Mouse (Mus musculus): ENCODE measurements around the gene Coro6. TPM values are rescaled to one million over a fixed set of nuclear protein-coding genes. Genes with fewer than 3 reads are reported as not detected.

Gene Coro6
- polyA plus RNA-seq, 1 experiment from 2014 or later = 0.39 TPM

DNA sequence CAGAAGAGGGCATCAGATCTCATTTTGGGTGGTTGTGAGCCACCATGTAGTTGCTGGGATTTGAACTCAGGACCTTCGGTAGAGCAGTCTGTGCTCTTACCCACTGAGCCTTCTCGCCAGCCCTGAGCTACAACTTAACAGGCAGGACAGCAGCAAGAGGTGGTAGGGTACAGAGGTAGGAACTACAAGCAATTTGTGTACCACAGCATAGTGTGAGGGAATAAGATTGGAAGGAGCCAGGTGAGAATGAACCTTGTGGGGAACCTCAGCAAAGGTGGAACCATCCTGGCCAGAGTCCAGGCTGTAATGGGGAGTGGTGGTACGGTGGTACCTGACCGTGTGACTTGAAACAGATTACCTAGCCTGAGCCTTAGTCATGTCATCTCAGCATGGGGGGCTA, 39.8 kb downstream of the Coro6 start:
- Histone ChIP-seq H3K4me1 (ENCODE audit: control insufficient read depth, insufficient read depth, low read length) (peaks cover 11% of the 10 kb centered on the region), H3K27me3 (ENCODE audit: control insufficient read depth, insufficient read depth, low read depth, low read length) (no peaks in the 10 kb centered on the region), H3K9ac (ENCODE audit: low read depth, low read length) (no peak overlapping the region), H3K4me2 (ENCODE audit: low read length) (no peak overlapping the region), H3K36me3 (ENCODE audit: control insufficient read depth, insufficient read depth, low read length) (peaks cover 43% of the 10 kb centered on the region), H3K9me3 (replicated peaks; ENCODE audit: control insufficient read depth, low read length, poor library complexity, severe bottlenecking) (no peaks in the 10 kb centered on the region), H3K27ac (ENCODE audit: low read length) (no peak overlapping the region), H3K4me3 (ENCODE audit: low read depth, low read length) (no peak overlapping the region)
- ATAC-seq = no peak
- 91% methylated on average over 4 of the region's 4 CpGs for WGBS

- peaks cover 48% of the 10 kb centered on the region for H3K36me3 ChIP-seq (ENCODE audit: control insufficient read depth, insufficient read depth, low read length)
- 90% methylated on average over 6 of the region's 6 CpGs for WGBS
- H3K4me2 ChIP-seq (ENCODE audit: low read length) = no peak overlapping the region
- no peaks in the 10 kb centered on the region for H3K9me3 ChIP-seq (replicated peaks; ENCODE audit: control insufficient read depth, low read length, poor library complexity, severe bottlenecking)
- ATAC-seq = no peak
- no peak overlapping the region for H3K27ac ChIP-seq (ENCODE audit: low read length)
- H3K27me3 ChIP-seq (ENCODE audit: control insufficient read depth, insufficient read depth, low read depth, low read length) = no peaks in the 10 kb centered on the region
- H3K4me3 ChIP-seq (ENCODE audit: low read depth, low read length) = no peak overlapping the region
- H3K4me1 ChIP-seq (ENCODE audit: control insufficient read depth, insufficient read depth, low read length) = peaks cover 7% of the 10 kb centered on the region
- H3K9ac ChIP-seq (ENCODE audit: low read depth, low read length) = no peak overlapping the region
These were observed 40.3 kb downstream of the Coro6 start for GRCm38 (mm10) chr11:77502481-77502880.

DNA sequence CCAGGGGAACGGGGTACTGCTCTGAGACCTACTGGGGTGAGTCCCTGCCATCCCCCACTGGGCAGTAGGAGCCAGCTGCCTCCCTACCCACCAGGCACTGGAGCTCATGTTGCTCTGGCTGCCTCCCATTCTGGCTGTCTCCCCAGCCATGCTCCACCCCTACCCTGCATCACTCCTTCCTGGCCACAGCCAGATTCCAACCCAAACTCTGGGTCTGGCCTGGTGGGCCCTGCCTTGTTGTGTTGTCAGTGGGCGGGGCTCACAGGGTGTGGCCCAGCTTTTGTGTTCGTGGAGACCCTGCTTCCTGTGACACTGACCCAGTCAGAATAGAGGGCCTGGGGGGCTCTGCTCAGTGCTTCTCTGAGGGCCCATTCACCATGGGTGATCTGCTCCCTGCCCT, 41.3 kb downstream of the Coro6 start:
- no peaks in the 10 kb centered on the region for H3K27me3 ChIP-seq (ENCODE audit: control insufficient read depth, insufficient read depth, low read depth, low read length)
- H3K4me1 ChIP-seq (ENCODE audit: control insufficient read depth, insufficient read depth, low read length) = peaks cover 9% of the 10 kb centered on the region
- no peak for ATAC-seq
- H3K27ac ChIP-seq (ENCODE audit: low read length) = no peak overlapping the region
- H3K9me3 ChIP-seq (replicated peaks; ENCODE audit: control insufficient read depth, low read length, poor library complexity, severe bottlenecking) = no peaks in the 10 kb centered on the region
- H3K9ac ChIP-seq (ENCODE audit: low read depth, low read length) = no peak overlapping the region
- WGBS = 74% methylated on average over 3 of the region's 3 CpGs
- no peak overlapping the region for H3K4me3 ChIP-seq (ENCODE audit: low read depth, low read length)
- peaks cover 48% of the 10 kb centered on the region for H3K36me3 ChIP-seq (ENCODE audit: control insufficient read depth, insufficient read depth, low read length)
- H3K4me2 ChIP-seq (ENCODE audit: low read length) = no peak overlapping the region

- WGBS = 95% methylated on average over 19 of the region's 19 CpGs
These were observed 42.2 kb downstream of the Coro6 start for GRCm38 (mm10) chr11:77504377-77504776.

DNA sequence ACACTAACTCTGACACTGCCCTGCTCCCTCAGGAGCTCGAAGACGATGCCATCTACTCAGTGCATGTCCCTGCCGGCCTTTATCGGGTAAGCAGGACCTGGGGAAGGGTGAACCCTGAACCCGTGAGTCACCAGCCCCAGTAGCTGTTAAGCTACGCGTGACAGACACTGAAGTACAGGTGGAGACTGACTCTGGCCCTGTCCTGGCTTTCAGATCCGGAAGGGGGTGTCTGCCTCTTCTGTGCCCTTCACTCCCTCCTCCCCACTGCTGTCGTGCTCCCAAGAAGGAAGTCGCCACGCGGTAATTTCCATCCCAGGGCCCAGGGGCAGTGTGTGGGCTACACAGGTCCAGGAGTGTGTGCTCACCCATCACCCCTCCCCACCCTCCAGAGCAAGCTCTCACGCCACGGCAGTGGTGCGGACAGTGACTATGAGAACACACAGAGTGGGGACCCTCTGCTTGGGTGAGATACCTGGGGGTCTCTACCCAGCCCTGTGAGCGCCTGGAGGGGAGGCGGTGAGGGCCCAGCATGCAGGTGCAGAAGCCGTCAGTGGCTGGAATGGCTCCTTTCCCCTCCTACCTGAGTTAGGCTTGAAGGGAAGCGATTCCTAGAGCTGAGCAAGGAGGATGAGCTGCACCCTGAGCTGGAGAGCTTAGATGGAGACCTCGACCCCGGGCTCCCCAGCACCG, 43.2 kb downstream of the Coro6 start:
- no peak for ATAC-seq
- 92% methylated on average over 22 of the region's 22 CpGs for WGBS
- Histone ChIP-seq H3K9ac (ENCODE audit: low read depth, low read length) (no peak overlapping the region), H3K4me1 (ENCODE audit: control insufficient read depth, insufficient read depth, low read length) (peaks cover 10% of the 10 kb centered on the region), H3K27ac (ENCODE audit: low read length) (no peak overlapping the region), H3K36me3 (ENCODE audit: control insufficient read depth, insufficient read depth, low read length) (peaks cover 45% of the 10 kb centered on the region), H3K4me3 (ENCODE audit: low read depth, low read length) (no peak overlapping the region), H3K9me3 (replicated peaks; ENCODE audit: control insufficient read depth, low read length, poor library complexity, severe bottlenecking) (no peaks in the 10 kb centered on the region), H3K27me3 (ENCODE audit: control insufficient read depth, insufficient read depth, low read depth, low read length) (no peaks in the 10 kb centered on the region), H3K4me2 (ENCODE audit: low read length) (no peak overlapping the region)

More at GRCm38 (mm10) chr11:77504377-77504776, 42.2 kb downstream of the Coro6 start:
- Histone ChIP-seq H3K27ac (ENCODE audit: low read length) (no peak overlapping the region), H3K36me3 (ENCODE audit: control insufficient read depth, insufficient read depth, low read length) (peaks cover 48% of the 10 kb centered on the region), H3K9me3 (replicated peaks; ENCODE audit: control insufficient read depth, low read length, poor library complexity, severe bottlenecking) (no peaks in the 10 kb centered on the region), H3K4me3 (ENCODE audit: low read depth, low read length) (no peak overlapping the region), H3K4me2 (ENCODE audit: low read length) (no peak overlapping the region), H3K27me3 (ENCODE audit: control insufficient read depth, insufficient read depth, low read depth, low read length) (no peaks in the 10 kb centered on the region), H3K4me1 (ENCODE audit: control insufficient read depth, insufficient read depth, low read length) (peaks cover 11% of the 10 kb centered on the region), H3K9ac (ENCODE audit: low read depth, low read length) (no peak overlapping the region)
- no peak for ATAC-seq

DNA sequence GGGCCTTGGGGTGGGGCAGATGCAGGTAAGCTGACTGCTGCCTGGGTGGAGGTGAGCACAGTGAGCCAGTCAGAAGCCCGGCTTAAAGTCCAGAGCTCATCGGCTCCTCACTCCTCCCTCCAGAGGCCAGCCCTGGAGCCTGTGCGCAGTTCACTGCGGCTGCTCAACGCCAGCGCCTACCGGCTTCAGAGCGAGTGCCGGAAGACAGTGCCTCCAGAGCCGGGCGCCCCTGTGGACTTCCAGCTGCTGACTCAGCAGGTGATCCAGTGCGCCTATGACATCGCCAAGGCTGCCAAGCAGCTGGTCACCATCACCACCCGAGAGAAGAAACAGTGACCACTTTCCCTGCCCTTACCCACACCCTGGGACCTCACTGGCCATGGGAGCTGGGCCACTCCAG, 44.1 kb downstream of the Coro6 start:
- H3K36me3 ChIP-seq (ENCODE audit: control insufficient read depth, insufficient read depth, low read length) = peaks cover 43% of the 10 kb centered on the region
- 81% methylated on average over 14 of the region's 14 CpGs for WGBS
- H3K27me3 ChIP-seq (ENCODE audit: control insufficient read depth, insufficient read depth, low read depth, low read length) = no peaks in the 10 kb centered on the region
- peaks cover 6% of the 10 kb centered on the region; the same call in 1 of the 2 replicates for H3K4me1 ChIP-seq (ENCODE audit: control insufficient read depth, insufficient read depth, low read length)
- H3K9ac ChIP-seq (ENCODE audit: low read depth, low read length) = no peak overlapping the region
- no peak for ATAC-seq
- H3K27ac ChIP-seq (ENCODE audit: low read length) = no peak overlapping the region
- H3K9me3 ChIP-seq (replicated peaks; ENCODE audit: control insufficient read depth, low read length, poor library complexity, severe bottlenecking) = no peaks in the 10 kb centered on the region
- H3K4me2 ChIP-seq (ENCODE audit: low read length) = no peak overlapping the region
- no peak overlapping the region for H3K4me3 ChIP-seq (ENCODE audit: low read depth, low read length)

DNA sequence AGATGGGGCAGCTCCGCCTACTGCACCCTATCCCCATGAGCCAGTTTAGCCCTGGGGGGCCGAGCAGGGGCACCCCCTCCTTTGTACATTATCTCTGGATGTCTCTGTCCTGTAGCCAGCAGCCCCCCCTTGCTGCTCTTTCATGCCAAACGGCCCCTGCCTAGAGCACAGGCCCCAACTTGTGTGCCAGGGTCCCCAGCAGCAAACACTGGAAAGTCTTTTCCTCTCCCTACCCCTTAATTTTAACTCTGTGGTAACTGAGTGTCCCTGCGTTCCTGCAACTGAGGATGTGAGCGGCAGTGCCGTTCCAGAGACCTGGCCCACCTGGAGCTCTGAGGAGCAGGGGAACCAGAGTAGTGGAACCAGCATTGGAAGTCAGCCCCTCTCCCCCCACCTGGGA, 44.7 kb downstream of the Coro6 start:
- no peak for ATAC-seq
- Histone ChIP-seq H3K27ac (ENCODE audit: low read length) (no peak overlapping the region), H3K9ac (ENCODE audit: low read depth, low read length) (no peak overlapping the region), H3K4me3 (ENCODE audit: low read depth, low read length) (no peak overlapping the region), H3K4me1 (ENCODE audit: control insufficient read depth, insufficient read depth, low read length) (peaks cover 6% of the 10 kb centered on the region; the same call in 1 of the 2 replicates), H3K27me3 (ENCODE audit: control insufficient read depth, insufficient read depth, low read depth, low read length) (no peaks in the 10 kb centered on the region), H3K9me3 (replicated peaks; ENCODE audit: control insufficient read depth, low read length, poor library complexity, severe bottlenecking) (no peaks in the 10 kb centered on the region), H3K36me3 (ENCODE audit: control insufficient read depth, insufficient read depth, low read length) (peaks cover 43% of the 10 kb centered on the region), H3K4me2 (ENCODE audit: low read length) (no peak overlapping the region)
- WGBS = 80% methylated on average over 6 of the region's 6 CpGs

- WGBS = 70% methylated on average over 4 of the region's 4 CpGs
- Histone ChIP-seq H3K4me1 (ENCODE audit: control insufficient read depth, insufficient read depth, low read length) (peaks cover 9% of the 10 kb centered on the region), H3K9ac (ENCODE audit: low read depth, low read length) (no peak overlapping the region), H3K36me3 (ENCODE audit: control insufficient read depth, insufficient read depth, low read length) (peaks cover 41% of the 10 kb centered on the region), H3K27me3 (ENCODE audit: control insufficient read depth, insufficient read depth, low read depth, low read length) (no peaks in the 10 kb centered on the region), H3K27ac (ENCODE audit: low read length) (no peak overlapping the region), H3K4me2 (ENCODE audit: low read length) (no peak overlapping the region), H3K9me3 (replicated peaks; ENCODE audit: control insufficient read depth, low read length, poor library complexity, severe bottlenecking) (no peaks in the 10 kb centered on the region), H3K4me3 (ENCODE audit: low read depth, low read length) (no peak overlapping the region)
- ATAC-seq = peak; percentile 6; the same call in 1 of the 2 replicates
These were observed 45.2 kb downstream of the Coro6 start for GRCm38 (mm10) chr11:77507426-77507825.

DNA sequence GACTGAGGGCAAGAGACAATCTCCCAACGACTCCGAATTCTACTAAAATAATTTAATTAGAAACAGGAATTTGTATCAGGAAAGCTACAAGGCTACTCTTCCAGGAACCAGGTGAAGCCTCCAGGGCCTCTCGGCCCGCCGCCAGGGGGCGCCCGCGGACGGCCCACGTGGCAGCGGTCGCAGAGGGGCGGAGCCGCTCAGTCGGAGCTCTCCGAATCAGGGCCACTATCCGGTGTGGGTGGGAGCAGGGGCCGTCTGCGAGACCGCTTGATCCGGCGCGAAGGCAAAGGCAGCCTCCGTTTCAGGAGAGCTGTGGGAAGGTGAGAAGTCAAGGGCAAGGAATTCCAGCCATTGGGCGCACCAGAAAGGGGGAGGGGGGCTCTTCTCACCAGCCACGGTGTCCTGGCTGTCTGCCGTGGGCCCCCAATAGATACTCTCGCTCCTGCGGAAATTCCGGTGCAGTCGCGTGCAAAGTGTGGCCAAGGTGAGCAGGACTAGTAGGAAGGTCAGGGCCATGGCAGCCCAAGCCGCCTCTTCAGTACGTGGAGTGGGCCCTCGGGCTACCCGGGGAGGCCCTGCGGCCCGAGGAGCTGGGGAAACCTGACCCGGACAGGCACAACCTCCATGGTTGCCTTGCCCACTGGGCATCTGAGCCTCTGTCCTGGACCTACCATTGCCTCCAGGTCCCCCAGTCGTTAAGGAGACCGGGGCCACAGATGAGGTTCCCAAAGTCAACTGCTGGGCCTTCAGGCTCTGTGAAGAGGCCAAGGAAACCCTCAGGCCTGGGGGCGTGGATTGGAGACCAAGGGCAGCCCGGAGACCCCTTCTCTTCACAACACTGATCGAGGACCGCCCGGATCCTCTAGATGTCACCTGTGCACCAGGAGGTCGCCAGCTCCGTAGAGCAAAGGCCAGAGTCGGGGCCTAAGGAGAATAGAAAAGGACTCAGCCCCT, 46.1 kb downstream of the Coro6 start:
- Histone ChIP-seq H3K4me2 (ENCODE audit: low read length) (peak overlapping the region; percentile 67), H3K9ac (ENCODE audit: low read depth, low read length) (peak overlapping the region; percentile 56), H3K4me3 (ENCODE audit: low read depth, low read length) (peak overlapping the region; percentile 35), H3K9me3 (replicated peaks; ENCODE audit: control insufficient read depth, low read length, poor library complexity, severe bottlenecking) (no peaks in the 10 kb centered on the region), H3K27me3 (ENCODE audit: control insufficient read depth, insufficient read depth, low read depth, low read length) (no peaks in the 10 kb centered on the region), H3K4me1 (ENCODE audit: control insufficient read depth, insufficient read depth, low read length) (peaks cover 12% of the 10 kb centered on the region), H3K36me3 (ENCODE audit: control insufficient read depth, insufficient read depth, low read length) (peaks cover 37% of the 10 kb centered on the region), H3K27ac (ENCODE audit: low read length) (no peak overlapping the region)
- ATAC-seq = peak; percentile 75
- 22% methylated on average over 48 of the region's 49 CpGs for WGBS

Data from midbrain, embryonic 16.5 days (tissue).